Mouse (Mus musculus) kidney, embryonic 16.5 days (tissue): ENCODE data around the gene A730049H05Rik. TPM values are rescaled to one million over a fixed set of nuclear protein-coding genes. Genes with fewer than 3 reads are reported as not detected.

Experiments used
- ATAC-seq: fragments of 200-750 bp; cut with Nextera tagmentation; 2 replicates; pipeline ENCODE4 v1.8.0; 2017; ENCODE audit warnings: moderate TSS enrichment; ENCODE audit not compliant: low FRiP score, low TSS enrichment
- H3K27ac ChIP-seq: fragments of 300-500 bp; sonication (generic); 2 replicates; pipeline ENCODE4 v1.5.1; 2014; ENCODE audit warnings: low read length
- H3K27me3 ChIP-seq: fragments of 300-500 bp; sonication (generic); 2 replicates; pipeline ENCODE4 v1.6.1; 2014; ENCODE audit warnings: low read length, control low read depth, mixed read lengths; ENCODE audit not compliant: insufficient read depth
- H3K36me3 ChIP-seq: fragments of 300-500 bp; sonication (generic); 2 replicates; pipeline ENCODE4 v1.6.1; 2014; ENCODE audit warnings: low read length, control low read depth, mixed read lengths; ENCODE audit not compliant: insufficient read depth
- H3K4me1 ChIP-seq: fragments of 300-500 bp; sonication (generic); 2 replicates; pipeline ENCODE4 v1.6.1; 2014; ENCODE audit warnings: low read length, control low read depth, mixed read lengths; ENCODE audit not compliant: insufficient read depth
- H3K4me2 ChIP-seq: fragments of 300-500 bp; sonication (generic); replicated peaks from 2 replicates; pipeline ENCODE4 v1.6.1; 2014; ENCODE audit warnings: low read depth, low read length
- H3K4me3 ChIP-seq: fragments of 300-500 bp; sonication (generic); 2 replicates; pipeline ENCODE4 v1.5.1; 2014; ENCODE audit warnings: mild to moderate bottlenecking, low read length
- H3K9ac ChIP-seq: fragments of 300-500 bp; sonication (generic); replicated peaks from 2 replicates; pipeline ENCODE4 v1.6.1; 2014; ENCODE audit warnings: low read length
- H3K9me3 ChIP-seq: fragments of 300-500 bp; sonication (generic); 2 replicates; pipeline ENCODE4 v1.6.1; 2016; ENCODE audit warnings: low read length, control low read depth
- WGBS: fragments of 180-500 bp; shearing (Covaris S2); extraction: QIAGEN DNeasy Blood & Tissue Kit; methylation state at CpG from one replicate; pipeline ENCODE4 v1.1.7; 2014; 5-methylcytosine and 5-hydroxymethylcytosine counted together
- polyA plus RNA-seq: library from polyadenylated mRNA; unstranded; fragments of >200 nt; fragmentation: Nextera tagmentation; extraction: Ambion mirVana; gene quantifications from 2 replicates; pipeline ENCODE4 v1.2.1, GENCODE M21; 2015

A730049H05Rik gene
- polyA plus RNA-seq, 1 experiment from 2014 or later = 2.3 TPM

GRCm38 (mm10) chr6:92850250-92850649 is 34.0 kb downstream of the A730049H05Rik start:
- H3K4me1 ChIP-seq = no peaks in the 10 kb centered on the region; the same call in 1 of the 2 replicates
- no peak overlapping the region for H3K4me2 ChIP-seq
- H3K27me3 ChIP-seq = no peaks in the 10 kb centered on the region
- H3K36me3 ChIP-seq = peaks cover 26% of the 10 kb centered on the region
- H3K9ac ChIP-seq = no peak overlapping the region
- 51% methylated on average over 5 of the region's 5 CpGs for WGBS
- ATAC-seq = peak; percentile 82
- H3K27ac ChIP-seq = peak overlapping the region; percentile 11; the same call in 1 of the 2 replicates
- no peak overlapping the region for H3K4me3 ChIP-seq
- no peaks in the 10 kb centered on the region for H3K9me3 ChIP-seq

GRCm38 (mm10) chr6:92854873-92855272 is 38.6 kb downstream of the A730049H05Rik start:
- H3K27ac ChIP-seq = no peak overlapping the region
- ATAC-seq = no peak
- no peak overlapping the region for H3K4me3 ChIP-seq
- WGBS = 86% methylated on average over 4 of the region's 4 CpGs
- no peak overlapping the region for H3K9ac ChIP-seq
- no peak overlapping the region for H3K4me2 ChIP-seq
- H3K9me3 ChIP-seq = no peaks in the 10 kb centered on the region
- peaks cover 21% of the 10 kb centered on the region for H3K4me1 ChIP-seq
- peaks cover 25% of the 10 kb centered on the region for H3K36me3 ChIP-seq
- H3K27me3 ChIP-seq = no peaks in the 10 kb centered on the region

GRCm38 (mm10) chr6:92857761-92858160 is 41.5 kb downstream of the A730049H05Rik start:
- peak overlapping the region; percentile 17; the same call in 1 of the 2 replicates for H3K27ac ChIP-seq
- no peak overlapping the region for H3K4me3 ChIP-seq
- peaks cover 25% of the 10 kb centered on the region for H3K4me1 ChIP-seq
- no peaks in the 10 kb centered on the region for H3K9me3 ChIP-seq
- 89% methylated on average over 13 of the region's 13 CpGs for WGBS
- H3K36me3 ChIP-seq = peaks cover 29% of the 10 kb centered on the region
- ATAC-seq = no peak
- no peaks in the 10 kb centered on the region for H3K27me3 ChIP-seq
- no peak overlapping the region for H3K9ac ChIP-seq
- H3K4me2 ChIP-seq = no peak overlapping the region

GRCm38 (mm10) chr6:92858721-92859510 is 42.6 kb downstream of the A730049H05Rik start:
- H3K27me3 ChIP-seq = no peaks in the 10 kb centered on the region
- no peaks in the 10 kb centered on the region for H3K9me3 ChIP-seq
- H3K36me3 ChIP-seq = peaks cover 40% of the 10 kb centered on the region
- no peak overlapping the region for H3K4me3 ChIP-seq
- H3K9ac ChIP-seq = no peak overlapping the region
- H3K4me1 ChIP-seq = peaks cover 25% of the 10 kb centered on the region
- peak overlapping the region; percentile 61; the same call in 1 of the 2 replicates for H3K27ac ChIP-seq
- 73% methylated on average over 12 of the region's 12 CpGs for WGBS
- peak; percentile 81 for ATAC-seq
- H3K4me2 ChIP-seq = no peak overlapping the region

- peak; percentile 69 for ATAC-seq
These were observed 44.1 kb downstream of the A730049H05Rik start for GRCm38 (mm10) chr6:92860285-92860912.

GRCm38 (mm10) chr6:92862599-92862998 is 46.3 kb downstream of the A730049H05Rik start:
- no peak overlapping the region for H3K9ac ChIP-seq
- H3K27ac ChIP-seq = no peak overlapping the region
- H3K4me2 ChIP-seq = no peak overlapping the region
- no peaks in the 10 kb centered on the region for H3K9me3 ChIP-seq
- no peak for ATAC-seq
- H3K4me1 ChIP-seq = peaks cover 18% of the 10 kb centered on the region
- no peaks in the 10 kb centered on the region for H3K27me3 ChIP-seq
- no peak overlapping the region for H3K4me3 ChIP-seq
- H3K36me3 ChIP-seq = peaks cover 38% of the 10 kb centered on the region
- 75% methylated on average over 9 of the region's 9 CpGs for WGBS

More at GRCm38 (mm10) chr6:92860285-92860912, 44.1 kb downstream of the A730049H05Rik start:
- Histone ChIP-seq H3K9ac (no peak overlapping the region), H3K4me3 (no peak overlapping the region), H3K4me2 (no peak overlapping the region), H3K36me3 (peaks cover 43% of the 10 kb centered on the region), H3K27ac (peak overlapping the region; percentile 78), H3K27me3 (no peaks in the 10 kb centered on the region), H3K9me3 (no peaks in the 10 kb centered on the region), H3K4me1 (peaks cover 25% of the 10 kb centered on the region)
- 58% methylated on average over 5 of the region's 5 CpGs for WGBS

- Histone ChIP-seq H3K27ac (peak within 1 kb of the TSS; percentile 84), H3K4me1 (peaks cover 33% of the 10 kb centered on the region), H3K4me3 (no peak within 1 kb of the TSS), H3K36me3 (peaks cover 34% of the 10 kb centered on the region), H3K9ac (no peak within 1 kb of the TSS), H3K27me3 (no peaks in the 10 kb centered on the region), H3K4me2 (0 out of 2 replicates have a peak within 1 kb of the TSS, but pooled peaks have one; percentile 7), H3K9me3 (no peaks in the 10 kb centered on the region)
- ATAC-seq = peak; percentile 69
- 53% methylated on average over 4 of the region's 4 CpGs for WGBS
These were observed 52.9 kb downstream of the A730049H05Rik start, which contains the start of gene Gm15737 for GRCm38 (mm10) chr6:92869089-92869581. TSS of gene Gm15737 (plus strand) at chr6:92869357.

- Histone ChIP-seq H3K27me3 (no peaks in the 10 kb centered on the region), H3K36me3 (peaks cover 31% of the 10 kb centered on the region), H3K4me1 (peaks cover 33% of the 10 kb centered on the region), H3K9me3 (no peaks in the 10 kb centered on the region), H3K9ac (no peak overlapping the region), H3K4me3 (no peak overlapping the region), H3K4me2 (0 out of 2 replicates have a peak overlapping the region, but pooled peaks have one; percentile 7), H3K27ac (peak overlapping the region; percentile 84)
- ATAC-seq = peak; percentile 68
- WGBS = 41% methylated on average over 16 of the region's 16 CpGs
These were observed 53.4 kb downstream of the A730049H05Rik start for GRCm38 (mm10) chr6:92869582-92870219.

- H3K4me3 ChIP-seq = no peak overlapping the region
- H3K4me1 ChIP-seq = peaks cover 33% of the 10 kb centered on the region
- H3K27ac ChIP-seq = no peak overlapping the region; the same call in 1 of the 2 replicates
- no peaks in the 10 kb centered on the region for H3K9me3 ChIP-seq
- 0 out of 2 replicates have a peak, but pooled peaks have one; percentile 21 for ATAC-seq
- 27% methylated on average over 4 of the region's 4 CpGs for WGBS
- H3K36me3 ChIP-seq = peaks cover 37% of the 10 kb centered on the region
- no peaks in the 10 kb centered on the region for H3K27me3 ChIP-seq
- no peak overlapping the region for H3K4me2 ChIP-seq
- no peak overlapping the region for H3K9ac ChIP-seq
These were observed 55.5 kb downstream of the A730049H05Rik start for GRCm38 (mm10) chr6:92871813-92872212.
